Mouse (Mus musculus): ENCODE data around the gene Lrrfip2.

DNA sequence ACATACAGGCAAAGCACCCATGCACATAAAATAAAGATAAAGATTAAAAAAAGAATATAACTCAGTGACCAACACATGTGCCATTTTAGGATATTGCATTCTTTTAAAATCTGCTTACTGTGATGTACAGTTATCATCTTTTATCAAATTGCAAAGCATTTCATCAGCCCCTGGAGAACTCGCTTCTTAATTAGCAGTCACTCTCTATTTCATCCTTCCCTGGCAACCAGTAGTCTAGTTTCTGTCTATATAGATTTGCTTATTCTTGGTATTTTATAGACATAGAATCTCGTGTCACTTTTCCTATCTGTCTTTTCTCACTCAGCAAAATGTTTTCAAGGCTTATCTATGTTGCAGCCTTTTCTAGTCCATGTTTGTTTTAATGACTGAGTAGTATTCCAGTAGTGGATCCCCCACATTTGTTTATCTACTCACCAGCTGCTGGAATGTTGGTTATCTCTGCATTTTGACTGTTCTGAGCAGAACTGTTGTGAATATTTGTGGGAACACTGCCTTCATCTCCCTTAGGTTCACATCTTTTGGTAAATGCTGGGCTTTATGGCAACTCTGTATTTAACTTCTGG lies 35.0 kb downstream of the Lrrfip2 start:
- TF ChIP-seq GATA1 (IDR thresholded peaks at IDR 0.05; ENCODE audit: borderline replicate concordance, low read length), result no peak
- no peak for TF ChIP-seq FLI1 (IDR thresholded peaks at IDR 0.05; ENCODE audit: low read length)
